Mouse (Mus musculus) naive thymus-derived CD4-positive, alpha-beta T cell, adult 2 months (primary cell): Measurements from ENCODE around the gene Scn3a.

Experiments
- DNase-seq: peaks from one replicate; pipeline ENCODE4 v3.0.0-alpha.2; 2011; ENCODE audit warnings: low read depth

Scn3a gene

GRCm38 (mm10) chr2:65566793-65567787 is at the start of gene Scn3a:
Gene Scn3a (minus strand): TSS chr2:65567627.
- peak; percentile 60 for DNase-seq

- DNase-seq: no peak
Measured at GRCm38 (mm10) chr2:65611887-65612286, 44.5 kb upstream of the Scn3a start.

- no peak for DNase-seq
Measured at GRCm38 (mm10) chr2:65607813-65608212, 40.4 kb upstream of the Scn3a start.

GRCm38 (mm10) chr2:65587679-65588078 is 20.3 kb upstream of the Scn3a start:
- DNase-seq: no peak

GRCm38 (mm10) chr2:65567925-65568324 is 498 bp upstream of the Scn3a start:
- no peak for DNase-seq

GRCm38 (mm10) chr2:65563898-65564297 is 3.5 kb downstream of the Scn3a start:
- DNase-seq: no peak

- no peak for DNase-seq
Measured at GRCm38 (mm10) chr2:65557719-65558118, 9.7 kb downstream of the Scn3a start.

GRCm38 (mm10) chr2:65554662-65555061 is 12.8 kb downstream of the Scn3a start:
- no peak for DNase-seq

GRCm38 (mm10) chr2:65553473-65553872 is 14.0 kb downstream of the Scn3a start:
- no peak for DNase-seq

- no peak for DNase-seq
Measured at GRCm38 (mm10) chr2:65552727-65553126, 14.7 kb downstream of the Scn3a start.

GRCm38 (mm10) chr2:65552222-65552621 is 15.2 kb downstream of the Scn3a start:
- no peak for DNase-seq

GRCm38 (mm10) chr2:65551736-65552135 is 15.7 kb downstream of the Scn3a start:
- peak; percentile 16 for DNase-seq

GRCm38 (mm10) chr2:65550564-65550963 is 16.9 kb downstream of the Scn3a start:
- DNase-seq: no peak

GRCm38 (mm10) chr2:65548665-65549064 is 18.8 kb downstream of the Scn3a start:
- DNase-seq: no peak

GRCm38 (mm10) chr2:65547341-65547740 is 20.1 kb downstream of the Scn3a start:
- no peak for DNase-seq

- no peak for DNase-seq
Measured at GRCm38 (mm10) chr2:65542906-65543592, 24.4 kb downstream of the Scn3a start.

GRCm38 (mm10) chr2:65541781-65542180 is 25.6 kb downstream of the Scn3a start:
- DNase-seq: no peak

GRCm38 (mm10) chr2:65538436-65538835 is 29.0 kb downstream of the Scn3a start:
- DNase-seq: no peak

- no peak for DNase-seq
Measured at GRCm38 (mm10) chr2:65532127-65532854, 35.1 kb downstream of the Scn3a start.

GRCm38 (mm10) chr2:65529148-65529547 is 38.3 kb downstream of the Scn3a start:
- no peak for DNase-seq

GRCm38 (mm10) chr2:65516703-65517102 is 50.7 kb downstream of the Scn3a start:
- no peak for DNase-seq

GRCm38 (mm10) chr2:65508217-65508616 is 59.2 kb downstream of the Scn3a start:
- no peak for DNase-seq
